Mouse (Mus musculus): Measurements from ENCODE around the gene Tmem88. TPM values are rescaled to one million over a fixed set of nuclear protein-coding genes. Genes with fewer than 3 reads are reported as not detected.
"Not testable (repeated sequence)": the region's sequence is repeated elsewhere in the genome, so short reads cannot be mapped to it uniquely, and the experiment has no call there.

Gene Tmem88
- polyA plus RNA-seq, 1 experiment from 2014 or later, result 6.7 TPM

DNA sequence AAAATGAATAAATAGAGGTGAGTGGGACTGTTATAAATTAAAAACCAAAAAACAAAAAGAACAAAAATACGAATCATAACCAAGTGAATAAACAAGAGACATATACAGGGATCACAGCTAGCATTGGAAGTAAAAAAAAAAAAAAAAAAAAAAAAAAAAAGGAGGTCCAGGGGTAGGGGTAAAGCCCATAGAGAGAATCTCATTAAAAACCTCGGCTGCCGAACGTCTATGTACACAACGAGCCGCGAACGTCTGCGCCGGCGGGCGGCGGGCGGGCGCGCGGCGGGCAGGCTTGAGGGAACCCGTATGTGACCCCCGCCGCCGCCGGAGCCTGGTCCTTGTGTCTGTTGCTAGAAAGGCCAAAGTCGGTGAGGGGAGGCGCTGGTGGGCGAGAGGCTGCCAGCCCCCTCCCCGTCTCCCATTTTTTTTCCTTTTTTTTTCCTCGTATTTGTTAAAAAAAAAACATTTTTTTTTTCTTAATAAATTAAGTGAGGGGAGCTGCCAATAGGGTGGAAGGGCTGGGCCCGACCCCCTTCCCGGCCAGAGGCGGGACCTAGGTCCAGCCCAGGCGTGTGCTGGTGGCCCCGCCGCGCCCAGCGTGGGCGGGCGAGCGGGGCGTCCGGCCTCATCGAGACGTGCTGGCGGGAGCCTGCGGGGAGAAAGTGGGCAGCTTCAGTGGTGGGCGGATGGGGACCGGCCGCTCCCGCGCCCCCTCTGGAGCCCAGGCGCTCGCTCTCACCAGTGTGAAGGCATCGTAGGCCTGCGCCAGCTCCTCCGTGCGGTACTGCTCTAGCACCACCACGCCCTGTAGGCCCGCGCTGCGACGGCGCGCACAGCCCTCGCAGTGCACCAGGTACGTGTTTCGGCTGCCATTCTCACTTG is 1.4 kb upstream of the Tmem88 start:
- Histone ChIP-seq H3K4me3 (peak overlapping the region; percentile 3; the same call in 1 of the 2 replicates), H3K36me3 (peaks cover 54% of the 10 kb centered on the region), H3K4me2 (replicated peaks) (no peak overlapping the region), H3K4me1 (peaks cover 28% of the 10 kb centered on the region), H3K27ac (replicated peaks) (no peak overlapping the region), H3K27me3 (no peaks in the 10 kb centered on the region; the same call in 1 of the 2 replicates), H3K9me3 (no peaks in the 10 kb centered on the region), H3K9ac (replicated peaks) (no peak overlapping the region)
- WGBS, result 19% methylated on average over 63 of the region's 66 CpGs
- ATAC-seq (replicated peaks), result no peak

DNA sequence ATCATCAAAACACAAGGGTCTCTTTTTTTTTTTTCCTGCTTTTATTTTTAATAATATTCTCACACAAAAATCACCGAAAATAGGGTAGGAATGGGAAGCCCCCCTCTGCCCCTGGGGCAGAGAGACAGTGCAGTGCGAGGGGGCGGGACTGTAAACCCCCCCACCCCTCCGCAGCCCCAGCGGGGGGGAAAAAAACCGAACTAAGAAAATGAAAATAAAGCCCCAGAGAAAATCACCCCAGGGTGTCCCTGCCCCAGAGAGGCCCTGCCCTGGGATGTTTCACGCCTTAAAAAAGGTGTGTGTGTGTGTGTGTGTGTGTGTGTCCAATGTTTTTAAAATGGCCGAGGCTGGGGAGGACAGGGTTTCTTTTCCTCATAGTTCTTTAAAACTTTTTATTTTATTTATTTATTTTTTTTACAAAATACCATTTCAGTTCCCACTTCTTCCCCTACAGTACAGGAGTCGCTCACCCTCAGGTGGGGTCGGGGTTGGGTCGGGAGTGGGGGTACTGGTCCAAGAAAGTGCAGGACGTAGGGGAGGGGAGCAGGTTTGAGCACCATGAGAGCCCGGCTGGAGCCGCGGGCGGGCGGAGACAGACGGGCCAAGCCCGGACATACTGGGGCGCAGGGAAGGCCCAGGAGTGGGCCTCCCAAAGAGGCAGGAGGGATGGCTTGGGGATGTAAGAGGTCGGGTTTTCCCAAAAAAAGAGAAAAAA is 609 bp upstream of the Tmem88 start:
- Histone ChIP-seq H3K27ac (replicated peaks) (no peak overlapping the region), H3K4me1 (peaks cover 32% of the 10 kb centered on the region), H3K9ac (replicated peaks) (no peak overlapping the region), H3K27me3 (no peaks in the 10 kb centered on the region; the same call in 1 of the 2 replicates), H3K36me3 (peaks cover 46% of the 10 kb centered on the region), H3K9me3 (no peaks in the 10 kb centered on the region), H3K4me3 (no peak overlapping the region), H3K4me2 (replicated peaks) (no peak overlapping the region)
- no peak for ATAC-seq (replicated peaks)
- whole genome bisulfite sequencing, result 29% methylated on average over 21 of the region's 21 CpGs

DNA sequence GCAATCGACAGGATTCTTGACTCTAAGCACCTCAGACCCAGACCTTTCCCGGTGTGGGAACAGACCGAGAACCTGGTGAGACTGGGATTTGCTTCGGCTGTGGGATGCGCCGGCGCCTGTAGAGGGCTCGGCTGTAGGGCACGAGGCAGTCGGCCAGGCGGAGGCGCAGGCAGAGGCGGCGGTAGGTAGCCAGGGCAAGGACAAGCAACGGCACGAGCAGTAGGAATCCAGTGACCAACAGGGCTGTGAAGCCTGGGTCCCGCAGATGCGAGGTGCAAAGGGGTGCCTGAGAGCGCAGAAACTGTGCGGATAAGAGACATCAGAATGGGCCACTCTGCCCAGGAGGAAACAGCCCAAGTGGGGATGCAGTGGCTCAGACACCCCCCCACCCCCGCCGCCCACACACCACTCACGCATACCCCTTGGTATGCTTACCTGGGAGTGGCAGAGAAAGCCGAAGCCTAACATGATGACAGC is 415 bp downstream of the Tmem88 start:
- H3K27me3 ChIP-seq, result no peaks in the 10 kb centered on the region; the same call in 1 of the 2 replicates
- peaks cover 32% of the 10 kb centered on the region for H3K4me1 ChIP-seq
- no peak for ATAC-seq (replicated peaks)
- 9% methylated on average over 24 of the region's 24 CpGs for WGBS
- H3K4me2 ChIP-seq (replicated peaks), result no peak overlapping the region
- H3K27ac ChIP-seq (replicated peaks), result no peak overlapping the region
- H3K4me3 ChIP-seq, result peak overlapping the region; percentile 7; the same call in 1 of the 2 replicates
- H3K36me3 ChIP-seq, result peaks cover 37% of the 10 kb centered on the region
- H3K9me3 ChIP-seq, result no peaks in the 10 kb centered on the region
- H3K9ac ChIP-seq (replicated peaks), result 0 out of 2 replicates have a peak overlapping the region, but pooled peaks have one; percentile 2

DNA sequence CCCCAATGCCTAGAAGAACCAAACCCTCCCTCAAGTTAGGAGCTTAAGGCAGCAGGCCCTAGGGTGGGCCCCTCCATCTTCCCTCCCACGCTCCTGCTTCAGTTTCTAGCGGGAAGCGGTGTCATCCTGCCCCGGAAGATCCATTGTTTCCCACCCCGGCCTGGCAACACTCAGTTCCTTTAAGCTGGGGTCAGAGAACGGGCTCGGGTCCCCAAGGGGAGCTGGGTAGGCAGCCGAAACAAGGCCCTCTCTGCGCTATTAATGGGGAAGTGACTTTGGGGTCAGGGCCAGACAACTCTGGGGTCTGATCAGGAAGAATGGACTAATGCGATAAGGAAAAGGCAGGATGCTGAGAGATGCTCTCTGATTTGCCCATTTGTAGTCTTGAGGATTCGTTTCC is 1.3 kb downstream of the Tmem88 start:
- Histone ChIP-seq H3K9ac (replicated peaks) (peak overlapping the region; percentile 92), H3K4me1 (peaks cover 32% of the 10 kb centered on the region), H3K4me2 (replicated peaks) (peak overlapping the region; percentile 65), H3K9me3 (no peaks in the 10 kb centered on the region), H3K27ac (replicated peaks) (peak overlapping the region; percentile 98; the same call in 1 of the 2 replicates), H3K27me3 (no peaks in the 10 kb centered on the region; the same call in 1 of the 2 replicates), H3K4me3 (peak overlapping the region; percentile 76), H3K36me3 (peaks cover 32% of the 10 kb centered on the region)
- ATAC-seq (replicated peaks), result no peak
- 27% methylated on average over 11 of the region's 11 CpGs for WGBS

DNA sequence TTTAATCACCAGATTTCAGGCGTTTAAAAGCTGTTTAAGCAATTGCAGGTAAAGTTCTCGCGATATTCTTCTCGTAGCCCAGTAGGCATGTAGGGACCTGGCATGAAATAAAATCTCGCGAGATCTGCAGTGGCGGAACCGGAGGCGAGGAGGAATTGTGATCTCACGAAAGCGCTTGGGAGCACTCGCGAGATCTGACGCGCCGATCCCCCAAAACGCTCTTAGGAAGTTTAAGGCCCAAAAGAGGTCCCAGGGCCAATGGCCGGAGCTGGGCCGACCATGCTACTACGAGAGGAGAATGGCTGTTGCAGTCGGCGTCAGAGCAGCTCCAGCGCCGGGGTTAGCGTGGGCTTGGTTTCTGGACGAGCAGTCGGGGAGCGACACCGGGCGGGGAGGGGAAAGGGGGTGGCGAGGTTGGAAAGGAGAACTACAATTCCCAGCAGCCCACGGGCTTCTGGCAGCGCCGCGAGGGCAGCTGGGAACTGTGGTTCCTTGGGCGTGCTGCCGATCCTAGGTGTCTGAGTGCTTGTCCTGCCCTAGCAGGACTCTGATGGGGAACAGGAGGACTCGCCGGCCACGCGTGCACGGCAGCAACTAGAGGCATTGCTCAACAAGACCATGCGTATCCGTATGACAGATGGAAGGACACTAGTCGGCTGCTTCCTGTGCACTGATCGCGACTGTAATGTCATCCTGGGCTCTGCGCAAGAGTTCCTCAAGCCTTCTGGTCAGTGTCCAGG is 2.2 kb downstream of the Tmem88 start:
- H3K4me3 ChIP-seq, result peak overlapping the region; percentile 76
- H3K4me2 ChIP-seq (replicated peaks), result peak overlapping the region; percentile 65
- H3K4me1 ChIP-seq, result peaks cover 29% of the 10 kb centered on the region
- peaks cover 22% of the 10 kb centered on the region for H3K36me3 ChIP-seq
- peak; percentile 90 for ATAC-seq (replicated peaks)
- peak overlapping the region; percentile 98 for H3K27ac ChIP-seq (replicated peaks)
- H3K9me3 ChIP-seq, result no peaks in the 10 kb centered on the region
- H3K27me3 ChIP-seq, result no peaks in the 10 kb centered on the region; the same call in 1 of the 2 replicates
- H3K9ac ChIP-seq (replicated peaks), result peak overlapping the region; percentile 92
- WGBS, result under 1% methylated on average over 48 of the region's 48 CpGs

DNA sequence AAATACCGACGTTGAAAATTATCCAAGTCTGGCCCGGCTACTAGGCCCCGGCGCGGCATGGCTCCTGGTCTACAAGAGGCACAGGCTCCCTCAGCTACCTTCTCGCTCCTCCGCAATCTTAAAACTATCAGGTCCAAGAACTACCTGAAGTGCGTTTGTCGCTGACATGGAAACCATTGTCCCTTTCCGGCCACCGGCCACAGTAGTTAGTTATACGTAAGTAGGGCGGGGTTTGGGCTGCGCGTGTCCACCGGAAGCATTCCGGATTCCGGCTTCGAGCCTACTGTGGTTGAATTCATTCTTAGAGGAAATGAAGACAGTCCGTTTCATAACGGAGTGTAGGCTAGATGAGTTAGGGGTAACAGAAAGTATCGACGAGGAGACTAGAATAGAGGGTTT is 2.8 kb downstream of the Tmem88 start, which contains the start of the genes Naa38 and Cyb5d1:
Gene Naa38 (plus strand): TSS at position 253 of the 399 bp plus-strand sequence.
Gene Cyb5d1 (minus strand): TSS at position 397 of the 399 bp plus-strand sequence.
- H3K27ac ChIP-seq (replicated peaks), result peak within 1 kb of the TSS; percentile 98
- WGBS, result under 1% methylated on average over 24 of the region's 24 CpGs
- peak within 1 kb of the TSS; percentile 76 for H3K4me3 ChIP-seq
- H3K27me3 ChIP-seq, H3K9me3 ChIP-seq: not testable (repeated sequence)
- ATAC-seq (replicated peaks), result peak; percentile 74
- peaks cover 30% of the 10 kb centered on the region for H3K4me1 ChIP-seq
- peak within 1 kb of the TSS; percentile 92 for H3K9ac ChIP-seq (replicated peaks)
- H3K4me2 ChIP-seq (replicated peaks), result peak within 1 kb of the TSS; percentile 65
- peaks cover 17% of the 10 kb centered on the region for H3K36me3 ChIP-seq

DNA sequence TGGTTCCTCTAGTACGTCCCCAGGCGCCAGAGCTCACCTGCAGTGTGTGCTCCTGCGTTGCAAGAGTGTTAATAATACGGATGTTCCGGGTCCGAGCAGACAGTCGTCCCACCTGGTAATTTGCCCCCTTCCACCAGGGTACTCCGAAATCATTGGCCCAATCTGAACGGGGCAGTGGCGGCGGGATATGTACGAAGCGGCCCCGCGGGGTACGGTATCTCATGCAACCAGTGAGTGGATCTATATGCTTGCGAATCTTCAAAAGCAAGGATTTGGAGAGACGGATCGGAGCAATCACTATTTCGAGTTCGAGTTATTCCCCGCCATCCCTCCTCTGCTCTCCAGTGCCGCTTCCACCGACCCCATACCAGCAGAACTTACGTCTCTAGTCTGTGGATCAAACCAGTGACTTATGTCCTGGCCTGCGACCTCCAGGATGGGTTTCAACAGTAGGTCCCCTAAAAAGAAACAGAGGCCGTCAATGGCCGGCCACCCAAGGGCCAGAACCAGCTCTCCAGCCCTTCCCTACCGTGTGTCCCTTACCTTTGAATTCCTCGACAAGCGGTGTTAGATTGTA is 3.4 kb downstream of the Tmem88 start:
- H3K27me3 ChIP-seq; ATAC-seq (replicated peaks); H3K9me3 ChIP-seq: not testable (repeated sequence)
- Histone ChIP-seq H3K4me1 (peaks cover 30% of the 10 kb centered on the region), H3K4me2 (replicated peaks) (peak overlapping the region; percentile 65), H3K36me3 (peaks cover 11% of the 10 kb centered on the region), H3K27ac (replicated peaks) (peak overlapping the region; percentile 98), H3K9ac (replicated peaks) (peak overlapping the region; percentile 67), H3K4me3 (peak overlapping the region; percentile 76)
- WGBS, result under 1% methylated on average over 31 of the region's 31 CpGs

DNA sequence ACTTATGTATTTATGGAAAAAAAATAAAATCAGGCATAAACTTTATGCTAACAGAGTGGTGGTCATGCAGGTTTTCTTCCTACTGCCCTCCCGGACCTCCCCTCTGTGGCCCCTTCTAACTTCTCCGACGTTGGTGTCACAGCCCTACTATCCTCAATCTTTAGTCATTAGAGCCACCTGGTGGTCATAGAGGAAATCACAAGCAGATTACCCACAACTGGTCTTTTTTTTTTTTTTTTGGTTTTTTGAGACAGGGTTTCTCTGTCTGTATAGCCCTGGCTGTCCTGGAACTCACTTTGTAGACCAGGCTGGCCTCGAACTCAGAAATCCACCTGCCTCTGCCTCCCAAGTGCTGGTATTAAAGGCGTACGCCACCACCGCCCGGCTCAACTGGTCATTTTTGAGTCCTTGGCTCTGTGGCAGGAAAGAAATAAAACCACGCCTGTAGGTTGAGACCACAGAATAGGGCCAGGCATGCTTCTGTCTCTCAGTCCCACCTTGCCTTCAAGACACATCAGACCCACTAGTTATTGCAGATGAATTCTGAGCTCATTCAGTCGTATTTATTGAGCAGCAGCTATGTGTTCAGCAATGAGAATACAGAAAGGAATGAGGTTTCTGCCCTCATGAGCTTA is 7.5 kb downstream of the Tmem88 start:
- Histone ChIP-seq H3K9me3 (no peaks in the 10 kb centered on the region), H3K36me3 (peaks cover 4% of the 10 kb centered on the region; the same call in 1 of the 2 replicates), H3K9ac (replicated peaks) (no peak overlapping the region), H3K27me3 (no peaks in the 10 kb centered on the region), H3K4me3 (no peak overlapping the region), H3K27ac (replicated peaks) (no peak overlapping the region), H3K4me2 (replicated peaks) (no peak overlapping the region), H3K4me1 (peaks cover 15% of the 10 kb centered on the region)
- WGBS, result 47% methylated on average over 10 of the region's 10 CpGs
- ATAC-seq (replicated peaks), result peak; percentile 30

DNA sequence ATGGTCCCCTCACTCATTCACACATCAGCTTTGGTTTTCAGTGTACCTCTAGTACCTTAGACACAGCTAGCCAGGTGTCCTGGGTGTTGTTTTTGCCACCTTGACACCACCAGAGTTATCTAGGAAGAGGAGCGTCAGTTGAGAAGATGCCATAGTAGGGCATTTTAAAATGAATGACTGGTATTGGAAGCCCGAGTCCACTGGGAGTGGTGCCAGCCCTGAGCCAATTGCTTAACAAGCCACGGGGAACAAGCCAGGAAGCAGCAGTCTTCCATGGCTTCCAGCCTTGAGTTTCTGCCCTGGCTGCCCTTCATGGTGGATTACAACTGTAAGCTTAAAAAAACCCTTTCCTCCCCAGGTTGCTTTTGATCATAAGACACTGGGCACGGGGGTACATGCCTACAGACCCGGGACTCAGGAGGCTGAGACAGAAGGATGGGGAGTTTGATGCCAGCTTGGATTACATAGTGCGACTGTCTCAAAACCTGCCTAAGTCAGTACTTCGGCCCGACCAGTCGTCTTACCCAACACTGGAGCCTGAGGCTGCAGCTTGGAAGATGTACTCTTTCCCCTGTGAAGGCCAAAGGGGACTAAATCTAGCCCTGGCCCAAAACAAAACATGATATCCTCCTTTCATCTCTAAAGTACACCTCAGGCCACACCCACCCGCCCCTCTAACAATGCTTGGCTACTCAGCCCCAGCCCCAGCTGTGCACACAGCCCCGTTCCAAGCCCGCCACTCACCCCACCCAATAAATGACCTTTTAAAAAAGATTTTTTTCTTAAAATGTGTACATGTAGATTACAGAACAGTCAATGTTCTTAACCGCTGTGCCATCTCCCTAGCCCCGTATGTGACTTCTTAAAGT is 8.3 kb downstream of the Tmem88 start:
- no peak for ATAC-seq (replicated peaks)
- Histone ChIP-seq H3K4me3 (no peak overlapping the region), H3K36me3 (peaks cover 4% of the 10 kb centered on the region; the same call in 1 of the 2 replicates), H3K27me3 (no peaks in the 10 kb centered on the region), H3K9me3 (no peaks in the 10 kb centered on the region), H3K4me1 (peaks cover 15% of the 10 kb centered on the region), H3K27ac (replicated peaks) (no peak overlapping the region), H3K4me2 (replicated peaks) (no peak overlapping the region), H3K9ac (replicated peaks) (no peak overlapping the region)
- 57% methylated on average over 14 of the region's 14 CpGs for WGBS

DNA sequence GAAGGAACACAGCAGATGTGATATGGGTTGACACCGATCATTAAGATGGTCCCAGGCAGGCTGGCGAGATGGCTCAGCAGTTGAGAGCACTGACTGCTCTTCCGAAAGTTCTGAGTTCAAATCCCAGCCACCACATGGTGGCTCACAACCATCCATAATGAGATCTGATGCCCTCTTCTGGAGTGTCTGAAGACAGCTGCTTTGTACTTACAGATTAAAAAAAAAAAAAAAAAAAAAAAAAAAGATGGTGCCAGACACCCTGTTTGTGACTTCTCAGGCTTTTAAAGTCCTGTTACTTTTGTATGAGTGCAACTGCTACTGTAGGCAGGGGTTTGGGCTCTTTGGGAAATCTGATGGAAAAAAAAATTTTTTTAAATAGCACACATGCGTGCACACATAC is 9.4 kb downstream of the Tmem88 start:
- ATAC-seq (replicated peaks), result no peak
- 96% methylated on average over 4 of the region's 4 CpGs for WGBS

More for the DNA sequence above, 9.4 kb downstream of the Tmem88 start:
- H3K36me3 ChIP-seq, result peaks cover 4% of the 10 kb centered on the region; the same call in 1 of the 2 replicates
- H3K9me3 ChIP-seq, result no peaks in the 10 kb centered on the region
- H3K27ac ChIP-seq (replicated peaks), result no peak overlapping the region
- no peaks in the 10 kb centered on the region for H3K27me3 ChIP-seq
- H3K4me2 ChIP-seq (replicated peaks), result no peak overlapping the region
- no peak overlapping the region for H3K4me3 ChIP-seq
- H3K4me1 ChIP-seq, result peaks cover 9% of the 10 kb centered on the region
- no peak overlapping the region for H3K9ac ChIP-seq (replicated peaks)
